Mouse (Mus musculus) megakaryocyte, embryonic 14.5 days (primary cell): ENCODE measurements at regions not wholly inside any gene's neighbourhood (a gene's known extent, or its start where the extent isn't known, plus 50 kb on each side); places are given as distances from the start of the nearest gene placed in this dataset.

Experiments
- FLI1 ChIP-seq: IDR thresholded peaks from 2 replicates; pipeline ENCODE4 v1.6.1; 2012; ENCODE audit warnings: low read length, inconsistent platforms, mixed read lengths
- GATA1 ChIP-seq: IDR thresholded peaks from 3 replicates; pipeline ENCODE4 v1.6.1; 2012; ENCODE audit warnings: mixed read lengths, low read length, inconsistent platforms, borderline replicate concordance

DNA sequence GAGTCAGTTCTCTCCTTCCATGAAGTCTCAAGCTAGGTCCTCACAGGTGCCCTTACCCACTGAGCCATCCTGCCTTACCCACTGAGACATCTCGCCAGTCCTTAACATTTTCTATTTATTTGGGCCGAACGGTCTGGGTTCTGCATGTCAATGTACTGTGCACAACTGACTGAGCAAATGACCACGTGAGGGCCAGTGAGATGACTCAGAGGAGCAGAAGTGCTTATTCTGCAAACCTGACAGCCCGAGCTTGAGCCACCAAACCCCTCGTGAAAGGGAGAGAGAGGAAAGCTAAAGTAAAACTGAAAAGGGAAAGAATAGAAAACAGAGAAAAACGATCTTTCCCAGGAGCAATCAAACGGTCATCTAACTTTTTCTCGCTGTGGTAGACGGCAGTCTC, 52.2 kb upstream of the Nmd3 start:
- TF ChIP-seq GATA1, result no peak
- no peak for TF ChIP-seq FLI1
